Mouse (Mus musculus) monocyte, adult 5-6 weeks (primary cell): ENCODE data around the gene 1700030K09Rik. TPM values are rescaled to one million over a fixed set of nuclear protein-coding genes. Genes with fewer than 3 reads are reported as not detected.

Experiments used
- ATAC-seq: fragments of 153-309, 156-312 bp; replicated peaks from 2 replicates; pipeline ENCODE4 v1.8.0; 2017; ENCODE audit warnings: mild to moderate bottlenecking; ENCODE audit not compliant: low TSS enrichment, insufficient number of reproducible peaks, severe bottlenecking, poor library complexity, low FRiP score
- total RNA-seq: library from RNA; stranded (forward); fragments of 200-1000, 200-491, 200-594 nt; gene quantifications from 3 replicates; pipeline ENCODE4 v1.2.3, GENCODE M21; 2017

Gene 1700030K09Rik
- total RNA-seq, 1 experiment from 2014 or later = 3.4 TPM

DNA sequence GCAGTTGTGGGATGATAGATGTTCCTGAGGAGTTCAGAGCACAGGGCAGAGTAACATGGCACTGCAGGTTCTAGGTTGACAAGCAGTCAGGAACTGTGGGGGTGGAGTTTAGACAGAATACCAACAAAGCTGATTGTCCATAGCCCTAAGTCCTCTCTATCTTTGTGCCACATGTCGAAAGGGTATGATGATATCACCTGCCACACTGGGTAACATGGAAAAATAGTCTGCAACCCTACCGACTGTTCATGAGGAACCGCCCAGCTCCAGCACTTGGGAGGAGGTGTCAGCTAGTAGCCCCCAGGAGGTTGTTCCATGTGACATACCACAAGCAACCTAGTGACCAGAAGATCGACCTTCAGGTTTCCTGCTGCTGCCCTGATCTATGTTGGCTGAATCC, 54.8 kb downstream of the 1700030K09Rik start:
- ATAC-seq = no peak

DNA sequence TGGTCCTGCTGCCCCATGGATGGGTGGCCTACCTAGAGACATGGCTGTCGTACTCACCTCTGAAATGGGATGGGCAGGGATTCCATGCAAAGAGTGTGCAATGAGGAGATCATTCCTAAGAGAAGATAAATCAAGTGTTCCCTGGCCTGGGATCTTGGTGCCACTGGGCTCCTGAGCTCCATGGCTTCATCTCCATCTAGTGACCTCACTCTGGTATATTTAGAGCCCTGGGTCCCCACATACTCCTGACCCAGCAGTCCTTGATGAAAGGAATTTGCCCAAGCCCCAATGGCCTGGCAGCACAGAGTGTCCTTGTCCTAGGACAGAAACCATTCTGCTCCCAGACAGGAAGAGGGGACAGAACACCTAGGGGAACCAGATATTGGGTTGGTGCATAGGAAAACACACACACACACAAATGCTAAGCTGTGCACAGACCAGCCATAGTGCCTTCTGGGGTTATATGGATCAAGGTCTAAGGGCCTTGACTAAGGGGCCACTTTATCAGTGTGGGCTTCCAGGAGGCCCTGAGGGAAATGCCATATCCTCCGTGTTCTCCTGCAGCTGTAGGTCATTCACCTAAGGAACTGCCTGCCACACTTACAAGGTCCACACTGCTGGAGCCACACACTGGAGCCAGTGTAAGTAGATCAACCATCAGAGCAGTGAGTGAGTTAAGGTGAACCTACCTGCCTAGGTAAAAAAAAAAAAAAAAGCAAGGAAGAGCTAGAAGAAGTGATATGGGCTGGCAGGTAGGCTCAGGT, 56.0 kb downstream of the 1700030K09Rik start:
- no peak for ATAC-seq

DNA sequence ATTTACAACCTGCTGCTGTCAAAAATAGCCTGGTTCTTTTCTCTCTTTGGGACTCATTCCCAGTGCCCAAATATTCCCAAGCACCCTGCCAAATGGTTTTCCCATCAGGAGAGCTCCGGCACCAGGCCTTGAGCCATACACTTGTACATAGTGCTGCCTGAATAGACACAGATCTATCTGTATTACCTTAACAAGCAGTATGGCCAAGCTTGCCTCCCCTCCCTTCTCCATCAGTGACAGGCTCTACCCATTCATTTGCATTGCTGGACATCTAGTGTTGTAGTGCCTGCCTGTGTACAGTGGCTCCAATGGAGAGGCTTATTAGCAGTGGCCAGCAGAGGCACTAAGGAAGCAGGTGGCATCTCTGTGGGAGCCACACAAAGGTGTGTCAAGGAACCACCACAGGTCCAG, 56.8 kb downstream of the 1700030K09Rik start:
- no peak for ATAC-seq

DNA sequence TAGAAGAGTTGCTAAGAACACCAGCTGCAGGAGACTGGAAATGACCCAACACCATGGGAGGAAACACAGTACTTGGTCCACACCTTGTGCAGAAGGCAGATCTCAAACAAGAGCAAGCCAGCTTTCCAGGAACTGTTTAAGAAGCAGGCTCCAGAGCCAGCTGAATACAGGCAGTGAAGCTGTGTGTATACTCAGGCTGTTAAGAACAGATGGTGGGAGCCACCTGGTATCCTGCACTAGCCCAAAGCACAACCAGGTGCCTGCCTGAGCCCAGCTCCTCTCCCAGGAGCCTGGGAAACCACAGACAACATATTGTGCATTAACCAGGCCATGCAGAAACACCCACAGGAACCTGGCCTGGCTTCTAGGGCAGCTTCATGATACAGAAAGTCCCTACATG, 60.5 kb downstream of the 1700030K09Rik start:
- no peak for ATAC-seq

DNA sequence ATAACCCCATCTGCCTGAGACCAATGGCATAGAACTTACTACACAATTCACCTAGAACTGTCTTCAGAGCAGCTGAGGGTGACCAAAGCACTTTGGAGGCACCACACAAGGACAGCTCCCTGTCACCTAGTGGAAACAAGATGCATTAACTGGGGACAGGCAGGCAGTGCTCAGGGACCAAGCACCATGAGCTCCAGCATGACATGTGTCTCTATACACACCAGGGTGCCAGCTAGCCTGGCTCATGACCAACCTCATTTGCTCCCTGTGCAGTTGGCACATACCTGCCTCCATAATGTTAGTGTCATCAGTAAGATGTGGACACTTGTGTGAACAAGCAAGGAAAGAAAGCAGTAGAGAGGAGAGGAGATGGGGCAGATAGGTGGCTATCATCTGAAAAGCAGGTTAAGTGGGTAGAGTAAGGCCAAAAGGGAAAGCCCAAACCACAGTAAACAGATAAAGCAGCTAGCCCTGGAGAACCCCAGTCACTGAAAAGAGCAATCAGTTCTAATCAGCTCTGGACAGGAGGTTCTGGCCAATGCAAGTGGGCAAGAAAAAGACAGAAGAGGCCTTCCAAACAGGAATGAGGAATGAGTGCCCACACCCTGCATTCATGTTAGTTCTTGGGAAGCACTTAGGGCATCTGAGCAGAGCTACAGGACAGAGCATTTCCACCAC, 61.1 kb downstream of the 1700030K09Rik start:
- ATAC-seq = no peak

DNA sequence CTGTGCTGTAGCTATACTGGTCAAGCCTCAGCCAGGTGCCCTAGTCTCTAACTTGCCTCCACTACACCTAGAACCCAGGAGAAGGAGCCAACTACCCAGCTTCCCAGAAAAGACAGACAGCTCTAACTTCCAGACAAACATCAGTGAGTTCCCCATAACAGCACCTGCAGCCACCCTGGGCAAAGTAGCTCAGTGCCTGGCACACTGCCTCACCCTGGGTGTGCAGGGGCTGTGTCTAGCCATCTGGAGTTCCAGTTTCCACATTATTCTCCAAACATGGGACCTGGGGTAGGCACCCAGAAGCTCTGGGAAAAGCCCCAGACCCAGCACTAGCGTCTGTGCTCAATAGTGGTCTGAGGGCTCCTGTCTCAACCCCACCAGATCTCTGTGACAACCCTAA, 63.8 kb downstream of the 1700030K09Rik start:
- ATAC-seq = no peak

Other genes with a start within 250 kb of the 1700030K09Rik start
- 0.86 to 6.9 TPM (median 1.1 TPM) in 3 replicates for gene Cib3, start 231.0 kb upstream of the 1700030K09Rik start, total RNA-seq
- gene Gm11034, start 230.2 kb upstream of the 1700030K09Rik start, total RNA-seq = not detected in 3 replicates
- 105 to 143 TPM (median 135 TPM) in 3 replicates for gene Fam32a, start 224.2 kb upstream of the 1700030K09Rik start, total RNA-seq
- gene Ap1m1, start 203.9 kb upstream of the 1700030K09Rik start, total RNA-seq = 59.3 to 86.9 TPM (median 76.3 TPM) in 3 replicates
- gene Gm10282, start 138.6 kb upstream of the 1700030K09Rik start, total RNA-seq = 1.5 to 3.3 TPM (median 3.1 TPM) in 3 replicates
- 183 to 225 TPM (median 194 TPM) in 3 replicates for gene Klf2, start 124.8 kb upstream of the 1700030K09Rik start, total RNA-seq
- gene Eps15l1, start 22.4 kb upstream of the 1700030K09Rik start, total RNA-seq = 48.6 to 98.2 TPM (median 55.6 TPM) in 3 replicates
- gene Calr3, start within 50 bp of the 1700030K09Rik start, total RNA-seq = 0.64 TPM in 1 of 3 replicates, not detected in the others
- gene Cherp, start 31.3 kb downstream of the 1700030K09Rik start, total RNA-seq = 16.7 to 20.2 TPM (median 18.6 TPM) in 3 replicates
- 35.6 to 42.2 TPM (median 39.3 TPM) in 3 replicates for gene Slc35e1, start 48.7 kb downstream of the 1700030K09Rik start, total RNA-seq
- gene Med26, start 104.4 kb downstream of the 1700030K09Rik start, total RNA-seq = 4.2 to 8.0 TPM (median 4.8 TPM) in 3 replicates
- 56.3 to 87.7 TPM (median 82.9 TPM) in 3 replicates for gene Smim7, start 127.2 kb downstream of the 1700030K09Rik start, total RNA-seq
- 1.3 to 2.1 TPM (median 2.1 TPM) in 3 replicates for gene Tmem38a, start 128.2 kb downstream of the 1700030K09Rik start, total RNA-seq
- gene Nwd1, start 202.8 kb downstream of the 1700030K09Rik start, total RNA-seq = 0.10 to 0.43 TPM in 2 of 3 replicates, not detected in the other